Mouse (Mus musculus) forebrain, embryonic 14.5 days (tissue): ENCODE results near the gene Hibadh. TPM values are rescaled to one million over a fixed set of nuclear protein-coding genes. Genes with fewer than 3 reads are reported as not detected.

Experiments
- ATAC-seq: fragments of 200-750 bp; cut with Nextera tagmentation; 2 replicates; pipeline ENCODE4 v1.8.0; 2017; ENCODE audit warnings: mild to moderate bottlenecking, moderate library complexity
- DNase-seq: peaks from one replicate; pipeline ENCODE4 v3.0.0-alpha.2; 2015; ENCODE audit warnings: low spot score
- H3K27ac ChIP-seq: fragments of 300-500 bp; sonication (generic); 2 replicates; pipeline ENCODE4 v1.5.1; 2014; ENCODE audit warnings: low read depth, mild to moderate bottlenecking, control low read depth, low read length, moderate library complexity
- H3K27me3 ChIP-seq: fragments of 300-500 bp; sonication (generic); replicated peaks from 2 replicates; pipeline ENCODE4 v1.6.1; 2014; ENCODE audit warnings: low read length, control low read depth, mixed read lengths; ENCODE audit not compliant: control insufficient read depth, insufficient read depth
- H3K36me3 ChIP-seq: fragments of 300-500 bp; sonication (generic); 2 replicates; pipeline ENCODE4 v1.6.1; 2014; ENCODE audit warnings: low read length, control low read depth; ENCODE audit not compliant: control insufficient read depth, insufficient read depth
- H3K4me1 ChIP-seq: fragments of 300-500 bp; sonication (generic); 2 replicates; pipeline ENCODE4 v1.6.1; 2014; ENCODE audit warnings: antibody characterized with exemption, low read length, control low read depth; ENCODE audit not compliant: control insufficient read depth, insufficient read depth
- H3K4me2 ChIP-seq: fragments of 300-500 bp; sonication (generic); 2 replicates; pipeline ENCODE4 v1.6.1; 2014; ENCODE audit warnings: mild to moderate bottlenecking, control low read depth, low read length
- H3K4me3 ChIP-seq: fragments of 300-500 bp; sonication (generic); 2 replicates; pipeline ENCODE4 v1.5.1; 2014; ENCODE audit warnings: low read depth, low read length, control low read depth
- H3K9ac ChIP-seq: fragments of 300-500 bp; sonication (generic); 2 replicates; pipeline ENCODE4 v1.6.1; 2014; ENCODE audit warnings: mild to moderate bottlenecking, low read length, control low read depth, moderate library complexity
- H3K9me3 ChIP-seq: fragments of 300-500 bp; sonication (generic); replicated peaks from 2 replicates; pipeline ENCODE4 v1.6.1; 2016; ENCODE audit warnings: low read length, control low read depth, mixed read lengths; ENCODE audit not compliant: control insufficient read depth
- WGBS: fragments of 180-500 bp; shearing (Covaris S2); extraction: QIAGEN DNeasy Blood & Tissue Kit; methylation state at CpG from one replicate; pipeline ENCODE4 v1.1.7; 2014; 5-methylcytosine and 5-hydroxymethylcytosine counted together
- polyA plus RNA-seq: library from polyadenylated mRNA; unstranded; fragments of >200 nt; fragmentation: Nextera tagmentation; extraction: Ambion mirVana; gene quantifications from 2 replicates; pipeline ENCODE4 v1.2.1, GENCODE M21; 2014

Hibadh gene
- polyA plus RNA-seq, 1 experiment from 2014 or later = 41.1 TPM

DNA sequence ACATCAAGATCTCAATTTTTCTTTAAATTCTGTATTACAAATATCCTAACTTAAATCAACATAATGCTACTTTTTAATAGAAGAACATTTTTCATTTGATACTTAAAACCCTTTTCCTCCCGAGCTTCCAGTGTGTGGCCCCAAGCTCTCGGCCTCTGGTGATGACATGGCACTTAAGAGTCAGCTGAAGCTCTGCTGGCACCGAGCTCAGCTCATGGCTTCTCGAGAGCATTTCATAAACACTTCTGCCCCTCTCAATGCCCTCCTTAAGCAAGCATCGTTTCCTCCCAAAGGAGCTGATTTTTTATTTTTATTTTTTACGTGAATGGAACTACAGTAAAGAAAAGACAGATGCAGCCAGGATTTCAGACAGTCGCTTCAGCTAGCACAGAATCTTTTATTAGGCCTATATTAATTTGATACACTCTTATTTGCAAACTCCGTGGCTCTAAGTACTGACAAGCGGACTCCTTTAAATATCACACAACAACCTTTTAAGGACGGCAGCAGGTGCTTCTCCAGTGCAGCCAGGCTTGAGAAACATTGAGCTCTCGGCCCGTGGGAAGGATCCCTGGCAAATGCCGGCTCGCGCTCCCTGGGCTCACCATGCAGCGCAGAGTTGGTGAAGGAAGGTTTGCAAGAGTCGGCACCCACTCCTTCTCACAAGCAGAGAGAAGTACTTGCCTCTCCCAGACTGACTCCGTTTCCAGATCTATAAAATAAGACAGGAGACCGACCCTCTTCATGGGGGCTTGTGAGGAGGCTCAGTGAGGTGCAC is 108.6 kb downstream of the Hibadh start:
- ATAC-seq = no peak
- Histone ChIP-seq H3K4me3 (no peak overlapping the region), H3K27ac (no peak overlapping the region), H3K4me2 (no peak overlapping the region), H3K36me3 (no peaks in the 10 kb centered on the region), H3K9ac (no peak overlapping the region), H3K27me3 (no peaks in the 10 kb centered on the region), H3K9me3 (no peaks in the 10 kb centered on the region), H3K4me1 (no peaks in the 10 kb centered on the region)
- 83% methylated on average over 19 of the region's 19 CpGs for WGBS
- no peak for DNase-seq

DNA sequence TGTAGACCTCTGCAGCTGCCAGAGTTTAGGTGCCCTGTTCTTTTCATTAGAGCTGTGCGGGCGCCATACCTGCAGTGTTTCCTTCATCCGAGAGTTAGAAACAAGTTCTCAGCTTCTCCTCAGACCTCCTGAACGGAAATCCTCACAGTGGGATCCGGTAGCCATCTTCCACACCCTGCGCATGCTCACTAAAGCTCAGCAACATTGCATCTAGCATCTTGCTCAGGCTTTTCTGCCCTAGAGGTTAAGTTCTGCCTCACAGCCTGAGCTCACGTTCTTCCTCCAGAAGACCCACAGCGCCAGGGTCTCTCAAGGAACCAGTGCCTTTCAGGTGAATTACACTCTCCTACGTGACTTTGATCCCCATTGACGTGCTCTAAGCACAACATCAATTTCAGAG is 109.3 kb downstream of the Hibadh start:
- no peak overlapping the region for H3K4me2 ChIP-seq
- no peaks in the 10 kb centered on the region for H3K4me1 ChIP-seq
- no peaks in the 10 kb centered on the region for H3K27me3 ChIP-seq
- ATAC-seq = no peak
- DNase-seq = no peak
- no peak overlapping the region for H3K27ac ChIP-seq
- 89% methylated on average over 10 of the region's 10 CpGs for WGBS
- H3K36me3 ChIP-seq = no peaks in the 10 kb centered on the region
- H3K9ac ChIP-seq = no peak overlapping the region
- H3K9me3 ChIP-seq = no peaks in the 10 kb centered on the region
- H3K4me3 ChIP-seq = no peak overlapping the region

DNA sequence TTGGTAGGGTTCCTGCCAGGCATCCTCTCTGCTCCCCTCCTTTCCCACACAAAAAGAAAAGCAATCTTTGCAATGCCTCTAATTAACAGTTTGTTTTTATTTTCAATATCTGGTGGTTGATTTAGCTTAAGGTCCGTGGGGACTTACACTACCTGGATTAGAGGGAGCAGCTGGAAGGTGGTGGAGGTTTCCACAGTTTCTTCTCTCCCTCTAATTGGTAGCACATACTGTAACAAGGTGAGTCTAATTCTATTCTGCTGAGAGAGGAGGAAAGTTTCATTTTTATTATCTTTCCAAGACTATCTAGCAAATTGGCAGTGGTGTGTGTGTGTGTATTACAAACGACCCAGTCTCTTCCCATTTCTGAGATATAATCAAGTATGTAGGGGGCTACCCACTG is 116.0 kb downstream of the Hibadh start:
- Histone ChIP-seq H3K27ac (no peak overlapping the region), H3K9me3 (no peaks in the 10 kb centered on the region), H3K9ac (no peak overlapping the region), H3K4me3 (no peak overlapping the region), H3K27me3 (no peaks in the 10 kb centered on the region), H3K4me1 (no peaks in the 10 kb centered on the region), H3K36me3 (no peaks in the 10 kb centered on the region), H3K4me2 (no peak overlapping the region)
- DNase-seq = no peak
- WGBS = 41% methylated on average over 2 of the region's 2 CpGs
- no peak for ATAC-seq

DNA sequence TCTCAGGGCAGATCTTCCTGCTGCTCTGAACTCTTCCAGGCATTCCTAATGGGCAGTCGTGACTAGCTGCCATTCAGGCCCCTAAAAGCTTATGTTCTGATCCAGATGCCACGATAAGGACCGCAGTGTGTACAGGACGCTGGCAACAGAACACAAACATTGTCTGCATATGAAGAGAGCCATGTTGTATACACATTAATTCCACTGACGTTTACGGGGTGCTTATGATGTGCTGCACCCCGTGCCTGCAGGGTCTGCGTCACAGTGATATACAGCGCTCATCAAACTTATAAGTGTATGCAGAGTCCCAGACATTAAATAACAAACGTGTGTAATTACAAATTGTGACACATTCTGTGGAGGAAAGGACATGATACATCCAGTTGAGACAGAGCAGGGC is 121.5 kb downstream of the Hibadh start:
- Histone ChIP-seq H3K4me3 (no peak overlapping the region), H3K36me3 (no peaks in the 10 kb centered on the region), H3K27me3 (no peaks in the 10 kb centered on the region), H3K4me1 (no peaks in the 10 kb centered on the region), H3K4me2 (no peak overlapping the region), H3K9ac (no peak overlapping the region), H3K27ac (no peak overlapping the region), H3K9me3 (no peaks in the 10 kb centered on the region)
- WGBS = 90% methylated on average over 10 of the region's 10 CpGs
- DNase-seq (no peak), ATAC-seq (no peak)

DNA sequence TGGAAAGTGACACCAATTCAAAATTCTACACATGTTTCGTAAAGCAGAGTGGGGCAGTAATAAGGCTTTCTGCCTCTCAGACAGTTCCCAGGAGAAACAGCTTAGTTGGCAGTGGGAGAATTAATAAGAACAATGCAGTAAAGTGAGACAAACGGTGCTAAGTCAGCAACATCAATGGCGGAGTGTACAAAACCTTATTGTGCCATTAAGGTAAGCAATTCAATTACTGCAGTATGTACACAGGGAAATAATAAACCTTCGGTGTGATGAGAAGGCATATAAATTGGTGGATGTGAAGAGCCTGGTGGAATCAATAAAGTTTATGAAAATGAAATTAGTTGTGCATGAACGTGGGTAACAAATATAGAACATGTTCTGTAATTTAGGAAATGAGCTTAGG is 122.9 kb downstream of the Hibadh start:
- Histone ChIP-seq H3K36me3 (no peaks in the 10 kb centered on the region), H3K4me2 (no peak overlapping the region), H3K4me1 (no peaks in the 10 kb centered on the region), H3K4me3 (no peak overlapping the region), H3K9ac (no peak overlapping the region), H3K27ac (no peak overlapping the region), H3K27me3 (no peaks in the 10 kb centered on the region), H3K9me3 (no peaks in the 10 kb centered on the region)
- WGBS = 67% methylated on average over 5 of the region's 5 CpGs
- DNase-seq = no peak
- no peak for ATAC-seq

DNA sequence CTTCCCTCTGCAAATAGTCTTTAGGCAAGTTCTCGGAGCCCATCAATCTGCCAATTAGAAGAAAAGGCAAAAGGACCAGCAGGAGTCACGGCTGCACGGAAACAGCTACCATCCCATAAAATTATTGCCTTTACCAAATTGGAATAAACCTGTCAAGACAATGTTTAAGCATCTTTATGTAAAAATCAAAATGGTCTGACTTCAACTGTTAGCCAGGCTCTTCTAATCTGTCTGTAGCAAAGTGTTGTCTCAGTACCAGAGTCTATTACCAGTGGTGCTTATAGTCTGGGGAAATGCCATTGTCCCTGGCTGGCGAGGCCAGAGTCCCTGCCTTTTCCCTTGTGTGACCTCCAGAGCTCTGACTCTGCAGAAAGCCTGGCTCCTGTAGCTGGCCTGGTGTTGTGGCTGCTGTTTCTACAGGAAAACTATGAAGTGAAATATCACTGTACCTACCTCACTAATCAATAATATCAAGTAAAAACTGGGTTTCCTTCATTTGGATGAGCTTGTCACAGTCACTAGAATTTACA is 126.2 kb downstream of the Hibadh start:
- WGBS = 17% methylated on average over 4 of the region's 4 CpGs
- Histone ChIP-seq H3K9me3 (no peaks in the 10 kb centered on the region), H3K4me2 (no peak overlapping the region), H3K27me3 (no peaks in the 10 kb centered on the region), H3K27ac (no peak overlapping the region), H3K4me3 (no peak overlapping the region), H3K4me1 (no peaks in the 10 kb centered on the region), H3K36me3 (no peaks in the 10 kb centered on the region), H3K9ac (no peak overlapping the region)
- DNase-seq (no peak), ATAC-seq (no peak)

DNA sequence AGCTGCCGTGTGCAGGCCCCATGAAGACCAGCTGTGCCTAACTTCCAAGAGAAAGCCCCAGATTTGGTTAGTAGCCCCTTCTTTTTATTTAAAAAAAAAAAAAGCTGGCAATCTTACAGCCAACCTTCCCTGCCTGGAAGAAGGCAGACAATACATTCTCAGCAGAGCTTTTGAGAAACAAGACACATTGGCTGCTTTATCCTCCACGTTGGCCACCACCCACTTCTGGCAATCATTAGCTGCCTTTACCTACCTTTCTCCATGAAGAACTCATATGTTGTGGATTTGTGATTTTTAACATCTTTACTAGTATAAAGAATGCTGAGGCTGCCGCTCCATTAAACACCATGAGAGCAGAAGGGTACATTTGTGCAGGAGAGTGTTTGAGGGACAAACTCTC is 131.4 kb downstream of the Hibadh start:
- H3K9ac ChIP-seq = no peak overlapping the region
- H3K4me3 ChIP-seq = no peak overlapping the region
- H3K4me2 ChIP-seq = no peak overlapping the region
- ATAC-seq (no peak), DNase-seq (no peak)
- WGBS = 54% methylated on average over 3 of the region's 3 CpGs
- H3K4me1 ChIP-seq = no peaks in the 10 kb centered on the region
- H3K9me3 ChIP-seq = no peaks in the 10 kb centered on the region
- H3K27ac ChIP-seq = no peak overlapping the region
- no peaks in the 10 kb centered on the region for H3K36me3 ChIP-seq
- no peaks in the 10 kb centered on the region for H3K27me3 ChIP-seq

DNA sequence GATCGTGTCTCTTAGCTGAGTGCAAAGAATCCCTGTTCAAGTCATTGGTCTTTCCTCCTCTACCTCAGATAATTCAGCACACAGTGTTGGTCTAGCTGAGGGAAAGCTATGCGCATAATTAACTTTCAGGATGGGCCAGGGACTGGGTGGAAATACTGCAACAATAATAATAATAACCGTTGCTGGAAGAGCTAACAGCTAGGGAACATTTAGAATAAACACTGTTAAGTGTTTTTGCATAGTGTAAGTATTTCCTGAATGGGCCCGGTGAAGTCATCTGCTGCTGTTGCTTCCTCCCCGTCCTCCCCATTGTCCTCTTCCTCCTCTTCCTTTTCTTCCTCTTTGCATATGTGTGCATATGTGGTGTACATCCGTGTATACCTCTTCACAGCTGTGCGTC is 132.2 kb downstream of the Hibadh start:
- H3K4me3 ChIP-seq = no peak overlapping the region
- no peaks in the 10 kb centered on the region for H3K4me1 ChIP-seq
- DNase-seq = no peak
- no peaks in the 10 kb centered on the region for H3K27me3 ChIP-seq
- no peaks in the 10 kb centered on the region for H3K36me3 ChIP-seq
- H3K4me2 ChIP-seq = no peak overlapping the region
- H3K9ac ChIP-seq = no peak overlapping the region
- H3K9me3 ChIP-seq = no peaks in the 10 kb centered on the region
- no peak overlapping the region for H3K27ac ChIP-seq
- no peak for ATAC-seq
- WGBS = 89% methylated on average over 7 of the region's 7 CpGs

DNA sequence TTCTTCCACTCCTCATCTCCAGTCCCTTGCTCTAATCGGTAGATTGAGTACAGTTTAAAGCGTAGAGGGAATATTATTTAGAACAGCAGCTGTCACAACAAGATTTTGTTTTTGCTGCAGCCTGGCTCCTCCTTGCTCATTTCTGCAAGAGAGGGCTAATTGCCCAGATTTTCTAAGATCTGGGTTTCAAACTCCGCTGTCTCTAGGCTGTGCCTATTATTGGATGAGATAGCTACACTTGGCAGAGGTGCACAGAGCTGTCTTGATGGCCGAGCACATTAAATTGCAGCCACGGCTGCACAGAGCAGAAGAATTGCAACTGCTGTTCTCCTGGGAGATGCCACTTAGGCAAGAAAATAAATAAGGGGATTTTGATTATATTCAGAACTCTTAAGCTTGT is 133.0 kb downstream of the Hibadh start:
- DNase-seq (peak; percentile 72), ATAC-seq (no peak; the same call in 1 of the 2 replicates)
- H3K4me3 ChIP-seq = no peak overlapping the region
- no peak overlapping the region for H3K4me2 ChIP-seq
- no peak overlapping the region for H3K27ac ChIP-seq
- no peaks in the 10 kb centered on the region for H3K36me3 ChIP-seq
- H3K4me1 ChIP-seq = no peaks in the 10 kb centered on the region
- H3K27me3 ChIP-seq = no peaks in the 10 kb centered on the region
- H3K9ac ChIP-seq = no peak overlapping the region
- no peaks in the 10 kb centered on the region for H3K9me3 ChIP-seq
- WGBS = 32% methylated on average over 5 of the region's 5 CpGs
